Mouse (Mus musculus) stomach, embryonic 14.5 days (tissue): Measurements from ENCODE around the gene Adam22. TPM values are rescaled to one million over a fixed set of nuclear protein-coding genes. Genes with fewer than 3 reads are reported as not detected.

Source experiments
- ATAC-seq: fragments of 200-750 bp; cut with Nextera tagmentation; 2 replicates; pipeline ENCODE4 v1.8.0; 2017; ENCODE audit warnings: low read depth, moderate TSS enrichment; ENCODE audit not compliant: insufficient number of reproducible peaks, insufficient read depth, low FRiP score
- H3K27ac ChIP-seq: fragments of 300-500 bp; sonication (generic); 2 replicates; pipeline ENCODE4 v1.5.1; 2014; ENCODE audit warnings: mild to moderate bottlenecking, low read length, moderate library complexity, mixed read lengths
- H3K27me3 ChIP-seq: fragments of 300-500 bp; sonication (generic); 2 replicates; pipeline ENCODE4 v1.6.1; 2014; ENCODE audit warnings: low read length, control low read depth, mixed read lengths; ENCODE audit not compliant: control insufficient read depth, insufficient read depth
- H3K36me3 ChIP-seq: fragments of 300-500 bp; sonication (generic); 2 replicates; pipeline ENCODE4 v1.6.1; 2014; ENCODE audit warnings: mild to moderate bottlenecking, control low read depth, low read length, moderate library complexity, mixed read lengths; ENCODE audit not compliant: control insufficient read depth, insufficient read depth
- H3K4me1 ChIP-seq: fragments of 300-500 bp; sonication (generic); 2 replicates; pipeline ENCODE4 v1.6.1; 2014; ENCODE audit warnings: low read length, control low read depth, mixed read lengths; ENCODE audit not compliant: control insufficient read depth, insufficient read depth
- H3K4me2 ChIP-seq: fragments of 300-500 bp; sonication (generic); replicated peaks from 2 replicates; pipeline ENCODE4 v1.6.1; 2014; ENCODE audit warnings: low read depth, low read length, control low read depth
- H3K4me3 ChIP-seq: fragments of 300-500 bp; sonication (generic); 2 replicates; pipeline ENCODE4 v1.5.1; 2014; ENCODE audit warnings: low read depth, low read length, control low read depth
- H3K9ac ChIP-seq: fragments of 300-500 bp; sonication (generic); replicated peaks from 2 replicates; pipeline ENCODE4 v1.6.1; 2014; ENCODE audit warnings: low read depth, mild to moderate bottlenecking, control low read depth, low read length, moderate library complexity, mixed read lengths
- H3K9me3 ChIP-seq: fragments of 300-500 bp; sonication (generic); 2 replicates; pipeline ENCODE4 v1.6.1; 2016; ENCODE audit warnings: low read depth, low read length, control low read depth; ENCODE audit not compliant: control insufficient read depth
- WGBS: fragments of 180-500 bp; shearing (Covaris S2); extraction: QIAGEN DNeasy Blood & Tissue Kit; methylation state at CpG from one replicate; pipeline ENCODE4 v1.1.7; 2014; 5-methylcytosine and 5-hydroxymethylcytosine counted together
- polyA plus RNA-seq: library from polyadenylated mRNA; unstranded; fragments of >200 nt; fragmentation: Nextera tagmentation; extraction: Ambion mirVana; gene quantifications from 2 replicates; pipeline ENCODE4 v1.2.1, GENCODE M21; 2014

Adam22 gene
- polyA plus RNA-seq, 1 experiment from 2014 or later = 13.4 TPM

DNA sequence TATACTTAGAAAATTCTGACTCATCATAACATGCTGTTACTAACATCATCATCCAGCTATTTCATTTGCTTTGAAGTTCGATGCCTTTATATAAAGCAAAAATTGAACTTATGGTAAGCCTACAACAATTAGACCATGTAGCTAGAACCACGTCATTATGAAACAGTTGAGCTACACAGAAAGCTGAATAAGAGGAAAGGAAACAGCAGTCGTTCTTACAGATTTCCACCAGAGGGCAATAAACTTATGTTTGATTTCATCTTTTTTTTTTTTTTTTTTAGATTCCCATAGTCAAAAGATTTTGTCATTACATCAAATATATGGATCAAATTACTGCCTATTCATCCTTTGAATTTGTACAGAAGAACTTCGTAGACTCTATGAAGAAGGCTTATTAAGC is 203.2 kb downstream of the Adam22 start:
- no peak overlapping the region for H3K9ac ChIP-seq
- H3K27me3 ChIP-seq = no peaks in the 10 kb centered on the region
- ATAC-seq = no peak
- no peaks in the 10 kb centered on the region for H3K36me3 ChIP-seq
- no peak overlapping the region for H3K4me3 ChIP-seq
- no peaks in the 10 kb centered on the region for H3K9me3 ChIP-seq
- WGBS = 49% methylated on average over 4 of the region's 4 CpGs
- no peak overlapping the region for H3K27ac ChIP-seq
- H3K4me2 ChIP-seq = no peak overlapping the region
- no peaks in the 10 kb centered on the region for H3K4me1 ChIP-seq

DNA sequence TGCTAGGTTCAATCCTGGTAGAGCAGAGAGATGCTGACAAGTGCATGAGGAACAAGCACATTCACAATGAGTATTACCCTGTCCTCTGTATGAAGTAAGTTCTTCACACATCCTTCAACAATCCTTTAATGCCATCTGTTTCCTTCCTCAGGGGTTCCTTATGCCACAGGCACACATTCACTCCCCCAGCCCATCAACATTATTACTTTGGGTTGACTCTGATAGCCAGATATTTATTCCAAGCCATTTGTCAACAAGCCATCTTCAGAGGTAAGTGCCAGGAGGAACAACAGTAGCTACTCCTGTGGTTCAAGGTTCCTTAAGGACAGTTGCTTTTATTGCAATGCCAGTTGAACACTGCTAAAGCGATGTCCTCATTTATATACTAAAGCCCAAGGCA is 216.3 kb downstream of the Adam22 start:
- H3K4me2 ChIP-seq = no peak overlapping the region
- 89% methylated on average over 1 of the region's 1 CpGs for WGBS
- ATAC-seq = no peak

GRCm38 (mm10) chr5:8146146-8146545 is 221.8 kb downstream of the Adam22 start:
- Histone ChIP-seq H3K9me3 (no peaks in the 10 kb centered on the region), H3K36me3 (no peaks in the 10 kb centered on the region), H3K9ac (no peak overlapping the region), H3K4me1 (no peaks in the 10 kb centered on the region), H3K27me3 (no peaks in the 10 kb centered on the region), H3K4me3 (no peak overlapping the region), H3K4me2 (no peak overlapping the region), H3K27ac (no peak overlapping the region)
- WGBS = 92% methylated on average over 2 of the region's 2 CpGs
- no peak for ATAC-seq

More for the DNA sequence above, 216.3 kb downstream of the Adam22 start:
- Histone ChIP-seq H3K4me1 (no peaks in the 10 kb centered on the region), H3K4me3 (no peak overlapping the region), H3K27me3 (no peaks in the 10 kb centered on the region), H3K27ac (no peak overlapping the region), H3K9me3 (no peaks in the 10 kb centered on the region), H3K36me3 (no peaks in the 10 kb centered on the region), H3K9ac (no peak overlapping the region)

DNA sequence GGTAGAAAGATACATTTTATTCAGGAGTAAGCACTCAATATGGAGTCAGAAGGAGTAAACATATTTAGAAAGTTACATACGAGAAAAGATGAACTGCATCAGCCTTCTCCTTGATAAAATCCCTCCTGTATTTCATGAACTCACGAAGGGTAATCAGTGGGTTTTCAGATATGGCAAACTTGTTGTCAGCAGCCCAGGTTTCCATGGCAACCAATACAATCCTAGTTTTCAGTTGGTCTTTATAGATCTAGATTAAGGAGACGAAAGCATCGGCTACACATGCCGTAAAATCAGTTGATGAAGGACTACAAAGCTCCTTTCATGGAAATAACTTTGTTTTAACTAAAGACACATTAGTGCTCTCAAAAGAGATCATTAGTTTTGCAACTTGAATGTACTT is 222.5 kb downstream of the Adam22 start:
- Histone ChIP-seq H3K4me1 (no peaks in the 10 kb centered on the region), H3K4me2 (no peak overlapping the region), H3K27me3 (no peaks in the 10 kb centered on the region), H3K9me3 (no peaks in the 10 kb centered on the region), H3K9ac (no peak overlapping the region), H3K4me3 (no peak overlapping the region), H3K36me3 (no peaks in the 10 kb centered on the region), H3K27ac (no peak overlapping the region)
- 61% methylated on average over 5 of the region's 5 CpGs for WGBS
- ATAC-seq = no peak

DNA sequence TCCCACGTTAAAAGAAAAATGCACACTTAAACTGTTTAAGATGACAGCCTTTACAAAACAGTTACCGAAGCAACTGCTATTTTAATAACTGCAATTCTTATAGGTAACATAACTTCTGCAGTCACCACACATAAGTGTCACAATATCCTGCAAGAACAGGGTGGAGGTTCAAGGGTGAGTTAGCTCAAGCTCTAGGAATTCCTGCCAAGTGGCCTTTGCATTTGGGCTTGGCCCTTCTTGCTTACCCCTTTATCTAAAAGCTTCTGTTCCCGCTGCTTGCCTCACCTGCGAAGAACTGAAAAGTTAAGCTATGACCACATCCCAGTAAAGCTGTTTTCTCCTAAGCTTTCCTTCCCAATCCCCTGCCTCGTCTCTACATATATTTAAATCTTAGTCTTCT is 235.4 kb downstream of the Adam22 start:
- Histone ChIP-seq H3K36me3 (no peaks in the 10 kb centered on the region), H3K27ac (no peak overlapping the region), H3K27me3 (no peaks in the 10 kb centered on the region), H3K4me1 (no peaks in the 10 kb centered on the region), H3K9ac (no peak overlapping the region), H3K4me3 (no peak overlapping the region), H3K4me2 (no peak overlapping the region), H3K9me3 (no peaks in the 10 kb centered on the region)
- no peak for ATAC-seq
- WGBS = 83% methylated on average over 5 of the region's 5 CpGs

DNA sequence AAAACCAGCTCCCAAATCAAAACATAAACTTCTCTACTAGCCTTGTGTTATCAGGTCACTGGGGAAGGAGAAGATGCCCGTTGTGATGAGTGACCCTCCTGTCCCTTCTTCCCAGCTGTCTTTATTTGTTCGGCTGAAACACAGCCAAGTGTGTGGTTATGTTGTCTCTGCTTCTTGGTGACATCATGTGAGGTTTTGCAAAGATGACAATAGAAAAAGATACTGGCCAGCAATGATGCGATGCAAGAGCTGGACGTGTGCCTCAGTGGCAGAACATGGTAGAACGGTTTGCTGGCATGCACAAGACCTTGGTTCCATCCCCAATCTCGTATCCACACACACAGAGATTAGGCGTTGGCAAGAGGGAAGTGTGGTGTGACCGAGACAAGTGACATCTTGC is 236.0 kb downstream of the Adam22 start:
- Histone ChIP-seq H3K9ac (no peak overlapping the region), H3K4me1 (no peaks in the 10 kb centered on the region), H3K9me3 (no peaks in the 10 kb centered on the region), H3K27me3 (no peaks in the 10 kb centered on the region), H3K36me3 (no peaks in the 10 kb centered on the region), H3K4me2 (no peak overlapping the region), H3K4me3 (no peak overlapping the region), H3K27ac (no peak overlapping the region)
- 84% methylated on average over 8 of the region's 8 CpGs for WGBS
- ATAC-seq = no peak

DNA sequence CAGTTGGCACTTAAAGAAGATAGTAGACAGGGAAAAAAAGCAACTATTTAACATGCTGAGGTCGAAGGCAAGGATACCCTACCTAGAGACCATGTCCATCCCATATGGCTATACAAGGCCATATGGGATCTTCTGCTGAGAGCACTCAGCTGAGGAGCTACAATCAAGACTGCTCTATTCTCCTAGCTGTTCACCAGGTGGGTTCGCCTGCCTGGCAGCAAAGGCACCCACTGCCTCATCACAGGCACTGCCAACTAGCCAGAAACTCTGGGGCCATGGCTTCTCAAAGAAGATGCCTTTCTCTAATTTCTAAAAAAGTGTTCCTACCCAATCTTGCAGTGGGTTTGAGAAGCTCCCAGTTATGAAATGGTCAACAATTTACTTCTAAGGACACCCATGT is 238.2 kb downstream of the Adam22 start:
- Histone ChIP-seq H3K4me2 (no peak overlapping the region), H3K27me3 (no peaks in the 10 kb centered on the region), H3K4me1 (no peaks in the 10 kb centered on the region), H3K27ac (no peak overlapping the region), H3K36me3 (no peaks in the 10 kb centered on the region), H3K9me3 (no peaks in the 10 kb centered on the region), H3K4me3 (no peak overlapping the region), H3K9ac (no peak overlapping the region)
- no peak for ATAC-seq
- 84% methylated on average over 2 of the region's 2 CpGs for WGBS

DNA sequence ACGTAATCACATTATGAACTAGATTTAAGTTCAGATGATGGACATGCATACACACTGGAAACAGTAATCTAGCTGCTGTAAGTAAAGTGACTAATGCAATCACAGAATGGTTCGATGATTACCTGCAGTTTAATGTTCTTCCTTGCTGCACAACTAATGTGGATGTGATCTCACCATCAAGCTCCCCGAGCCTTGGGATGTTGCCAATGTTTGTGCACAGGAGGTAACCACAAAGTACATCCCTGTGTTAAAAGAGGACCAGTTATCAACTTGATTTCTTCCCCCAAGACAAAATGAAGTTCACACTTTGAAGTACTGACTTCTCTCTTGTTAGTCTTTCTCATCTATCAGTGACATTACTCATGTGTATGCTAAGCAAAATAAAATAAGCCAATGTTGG is 247.0 kb downstream of the Adam22 start:
- 75% methylated on average over 3 of the region's 3 CpGs for WGBS
- no peak for ATAC-seq

GRCm38 (mm10) chr5:8120087-8120486 is 247.9 kb downstream of the Adam22 start:
- Histone ChIP-seq H3K4me3 (no peak overlapping the region), H3K27me3 (no peaks in the 10 kb centered on the region), H3K9me3 (no peaks in the 10 kb centered on the region), H3K4me2 (no peak overlapping the region), H3K4me1 (no peaks in the 10 kb centered on the region), H3K36me3 (no peaks in the 10 kb centered on the region), H3K9ac (no peak overlapping the region), H3K27ac (no peak overlapping the region)
- 82% methylated on average over 2 of the region's 2 CpGs for WGBS
- ATAC-seq = no peak

More for the DNA sequence above, 247.0 kb downstream of the Adam22 start:
- H3K27ac ChIP-seq = no peak overlapping the region
- H3K4me2 ChIP-seq = no peak overlapping the region
- H3K36me3 ChIP-seq = no peaks in the 10 kb centered on the region
- H3K27me3 ChIP-seq = no peaks in the 10 kb centered on the region
- no peak overlapping the region for H3K4me3 ChIP-seq
- no peak overlapping the region for H3K9ac ChIP-seq
- H3K4me1 ChIP-seq = no peaks in the 10 kb centered on the region
- H3K9me3 ChIP-seq = no peaks in the 10 kb centered on the region
